Mouse (Mus musculus) MEL (cell line): ENCODE data around the gene Kank3. TPM values are rescaled to one million over a fixed set of nuclear protein-coding genes. Genes with fewer than 3 reads are reported as not detected.

Experiments
- DNase-seq: peaks from one replicate; pipeline ENCODE4 v3.0.0; 2011; ENCODE audit warnings: low read depth, low spot score
- H3K27ac ChIP-seq: 2 replicates; pipeline ENCODE4 v1.5.1; 2012; ENCODE audit warnings: low read depth, mild to moderate bottlenecking, control low read depth, low read length, moderate library complexity; ENCODE audit not compliant: control insufficient read depth
- H3K27me3 ChIP-seq, 2 experiments: fragments of 150-350 bp in 1 of 2; sonication (generic) in 1 of 2; 2 replicates each; pipeline ENCODE4 v1.6.1; 2012; ENCODE audit warnings: low read length in 2 of 2, mild to moderate bottlenecking in 2 of 2, improper control_type of control experiment in 1 of 2, moderate library complexity in 1 of 2; ENCODE audit not compliant: insufficient read depth in 2 of 2, control insufficient read depth in 1 of 2
- H3K36me3 ChIP-seq, 2 experiments: 2 replicates each; pipeline ENCODE4 v1.6.1; 2012 to 2014; ENCODE audit warnings: low read length in 2 of 2, improper control_type of control experiment in 1 of 2, inconsistent platforms in 1 of 2, mild to moderate bottlenecking in 1 of 2; ENCODE audit not compliant: insufficient read depth in 2 of 2, control insufficient read depth in 1 of 2
- H3K4me1 ChIP-seq, 2 experiments: fragments of 150-350 bp in 1 of 2; sonication (generic) in 1 of 2; 2 replicates each; pipeline ENCODE4 v1.6.1; 2012; ENCODE audit warnings: low read length in 2 of 2, improper control_type of control experiment in 1 of 2, mild to moderate bottlenecking in 1 of 2; ENCODE audit not compliant: insufficient read depth in 2 of 2, control insufficient read depth in 1 of 2
- H3K4me3 ChIP-seq, 2 experiments: fragments of 150-350 bp in 1 of 2; sonication (generic) in 1 of 2; 2 replicates each; pipeline ENCODE4 v1.5.1; 2012; ENCODE audit warnings: low read depth in 2 of 2, low read length in 2 of 2, mild to moderate bottlenecking in 2 of 2, moderate library complexity in 2 of 2, control low read depth in 1 of 2, improper control_type of control experiment in 1 of 2; ENCODE audit not compliant: control insufficient read depth in 1 of 2, insufficient read depth in 1 of 2
- H3K79me2 ChIP-seq: 2 replicates; pipeline ENCODE4 v1.6.1; 2012; ENCODE audit warnings: mild to moderate bottlenecking, low read length, moderate library complexity; ENCODE audit not compliant: control insufficient read depth, poor library complexity, insufficient read depth
- H3K9ac ChIP-seq: 2 replicates; pipeline ENCODE4 v1.6.1; 2012; ENCODE audit warnings: low read depth, mild to moderate bottlenecking, control low read depth, low read length, moderate library complexity; ENCODE audit not compliant: control insufficient read depth, poor library complexity, severe bottlenecking
- H3K9me3 ChIP-seq: fragments of 150-350 bp; sonication (generic); replicated peaks from 2 replicates; pipeline ENCODE4 v1.6.1; 2012; ENCODE audit warnings: mild to moderate bottlenecking, low read length, improper control_type of control experiment, moderate library complexity; ENCODE audit not compliant: insufficient read depth
- E2F4 ChIP-seq: IDR thresholded peaks from 2 replicates; pipeline ENCODE4 v1.6.1; 2011; ENCODE audit warnings: low read depth, low read length, improper control_type of control experiment, borderline replicate concordance
- ETS1 ChIP-seq: IDR thresholded peaks from 2 replicates; pipeline ENCODE4 v1.6.1; 2012; ENCODE audit warnings: low read depth, mild to moderate bottlenecking, inconsistent platforms, low read length, improper control_type of control experiment, moderate library complexity
- GATA1 ChIP-seq: IDR thresholded peaks from 2 replicates; pipeline ENCODE4 v1.6.1; 2011; ENCODE audit warnings: low read depth, low read length, improper control_type of control experiment
- HCFC1 ChIP-seq: IDR thresholded peaks from 2 replicates; pipeline ENCODE4 v1.6.1; 2012; ENCODE audit warnings: low read depth, mild to moderate bottlenecking, inconsistent platforms, low read length, improper control_type of control experiment, moderate library complexity
- JUND ChIP-seq: IDR thresholded peaks from 2 replicates; pipeline ENCODE4 v1.6.1; 2011; ENCODE audit warnings: low read depth, mild to moderate bottlenecking, improper control_type of control experiment, low read length
- KAT2A ChIP-seq: conservative IDR thresholded peaks from 2 replicates; pipeline ENCODE4 v1.6.1; 2012; ENCODE audit warnings: low read depth, low read length, improper control_type of control experiment, inconsistent platforms
- MAFK ChIP-seq: IDR thresholded peaks from 2 replicates; pipeline ENCODE4 v1.6.1; 2011; ENCODE audit warnings: low read depth, mild to moderate bottlenecking, low read length, improper control_type of control experiment, borderline replicate concordance
- MAX ChIP-seq: IDR thresholded peaks from 2 replicates; pipeline ENCODE4 v1.6.1; 2011; ENCODE audit warnings: low read length, improper control_type of control experiment
- MEF2A ChIP-seq: IDR thresholded peaks from 2 replicates; pipeline ENCODE4 v1.6.1; 2014; ENCODE audit warnings: low read depth, mild to moderate bottlenecking, inconsistent platforms, low read length, improper control_type of control experiment; ENCODE audit not compliant: poor library complexity, insufficient replicate concordance, severe bottlenecking; ENCODE audit errors: extremely low read depth
- MXI1 ChIP-seq: IDR thresholded peaks from 2 replicates; pipeline ENCODE4 v1.6.1; 2011; ENCODE audit warnings: mild to moderate bottlenecking, low read depth, low read length, improper control_type of control experiment
- MYB ChIP-seq: IDR thresholded peaks from 2 replicates; pipeline ENCODE4 v1.6.1; 2011; ENCODE audit warnings: mild to moderate bottlenecking, low read depth, low read length, improper control_type of control experiment
- NELFE ChIP-seq: IDR thresholded peaks from 2 replicates; pipeline ENCODE4 v1.6.1; 2011; ENCODE audit warnings: low read depth, low read length, improper control_type of control experiment
- POLR2AphosphoS5 ChIP-seq: IDR thresholded peaks from 2 replicates; pipeline ENCODE4 v1.6.1; 2012; ENCODE audit warnings: low read depth, borderline replicate concordance, mild to moderate bottlenecking, inconsistent platforms, low read length, moderate library complexity, mixed read lengths
- RAD21 ChIP-seq: IDR thresholded peaks from 2 replicates; pipeline ENCODE4 v1.6.1; 2011; ENCODE audit warnings: mild to moderate bottlenecking, low read depth, low read length, improper control_type of control experiment
- SIN3A ChIP-seq: IDR thresholded peaks from 2 replicates; pipeline ENCODE4 v1.6.1; 2012; ENCODE audit warnings: low read length, improper control_type of control experiment, inconsistent platforms
- TBP ChIP-seq: IDR thresholded peaks from 2 replicates; pipeline ENCODE4 v1.8.0; 2011; ENCODE audit warnings: low read depth, low read length, improper control_type of control experiment
- TCF12 ChIP-seq: IDR thresholded peaks from 2 replicates; pipeline ENCODE4 v1.6.1; 2014; ENCODE audit warnings: low read depth, mild to moderate bottlenecking, inconsistent platforms, low read length, improper control_type of control experiment, moderate library complexity
- UBTF ChIP-seq: IDR thresholded peaks from 2 replicates; pipeline ENCODE4 v1.6.1; 2012; ENCODE audit warnings: low read depth, mild to moderate bottlenecking, inconsistent platforms, low read length, improper control_type of control experiment, moderate library complexity, borderline replicate concordance; ENCODE audit not compliant: insufficient read depth
- USF1 ChIP-seq: IDR thresholded peaks from 2 replicates; pipeline ENCODE4 v1.6.1; 2014; ENCODE audit warnings: low read depth, mild to moderate bottlenecking, inconsistent platforms, low read length, improper control_type of control experiment, moderate library complexity
- USF2 ChIP-seq, 2 experiments: IDR thresholded peaks; 2 replicates each; pipeline ENCODE4 v1.6.1; 2011 to 2012; ENCODE audit warnings: improper control_type of control experiment in 2 of 2, low read length in 2 of 2, borderline replicate concordance in 1 of 2, inconsistent platforms in 1 of 2, low read depth in 1 of 2, mild to moderate bottlenecking in 1 of 2; ENCODE audit not compliant: insufficient read depth in 1 of 2
- polyA plus RNA-seq, 2 experiments: library from polyadenylated mRNA; stranded (reverse) in 1 of 2; unstranded in 1 of 2; fragments of >175 nt in 1 of 2; fragments of >200 nt in 1 of 2; gene quantifications; 2 replicates each; pipeline versions ENCODE4 v1.2.1 to v1.2.4; 2012; ENCODE audit warnings: low replicate concordance in 2 of 2, low read depth in 1 of 2; ENCODE audit not compliant: insufficient read length in 2 of 2, insufficient read depth in 1 of 2, missing spikeins in 1 of 2
- total RNA-seq: library from RNA; depleted of rRNA; stranded (reverse); fragments of 300-350 nt; gene quantifications from 2 replicates; pipeline ENCODE4 v1.2.3, GENCODE M21; 2012

Gene Kank3
- total and polyA plus RNA-seq, 3 experiments: 5.2 to 5.5 TPM; not detected in 1

DNA sequence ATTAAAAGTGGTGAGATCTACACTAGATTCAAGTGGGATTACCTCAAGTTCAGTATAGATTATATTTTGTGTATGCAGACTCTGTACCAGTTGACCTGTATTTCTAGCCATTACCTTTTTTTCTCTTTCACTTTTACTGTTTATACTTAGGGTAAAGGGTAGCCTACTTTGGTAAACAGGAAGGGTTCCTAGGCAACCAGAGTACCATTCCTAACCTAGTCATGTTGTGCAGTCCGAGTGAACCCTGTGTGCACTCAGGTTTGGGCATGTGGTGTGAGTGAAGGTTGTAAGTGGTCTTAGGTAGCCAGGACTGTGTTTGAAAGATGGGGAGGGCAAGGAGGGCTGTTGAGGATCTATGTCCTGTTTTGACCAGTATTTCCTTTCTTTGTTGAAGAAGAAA lies 41.0 kb downstream of the Kank3 start:
- Histone ChIP-seq H3K27ac (no peak overlapping the region), H3K9me3 (no peaks in the 10 kb centered on the region), H3K4me3 (no peak overlapping the region), H3K36me3 (no peaks in the 10 kb centered on the region), H3K27me3 (no peaks in the 10 kb centered on the region), H3K9ac (no peak overlapping the region), H3K79me2 (no peaks in the 10 kb centered on the region), H3K4me1 (no peaks in the 10 kb centered on the region)
- no peak for DNase-seq
- TF ChIP-seq TCF12 (no peak), SIN3A (no peak), HCFC1 (no peak), MYB (no peak), MAFK (no peak), RAD21 (no peak), NELFE (no peak), UBTF (no peak), MXI1 (no peak), KAT2A (no peak), MAX (no peak), E2F4 (no peak), USF2 (IDR thresholded peaks at IDR 0.05; ENCODE audit: borderline replicate concordance in 1 of 2, insufficient read depth in 1 of 2, low read depth in 1 of 2, low read length in 2 of 2) (no peak), ETS1 (no peak)

- Histone ChIP-seq H3K79me2 (no peaks in the 10 kb centered on the region), H3K27me3 (no peaks in the 10 kb centered on the region), H3K27ac (no peak overlapping the region), H3K4me1 (no peaks in the 10 kb centered on the region), H3K36me3 (no peaks in the 10 kb centered on the region), H3K9ac (no peak overlapping the region), H3K9me3 (no peaks in the 10 kb centered on the region), H3K4me3 (no peak overlapping the region)
- DNase-seq: no peak
- no peak for TF ChIP-seq MEF2A
- no peak for TF ChIP-seq MAFK
- no peak for TF ChIP-seq USF1
- TF ChIP-seq GATA1: no peak
- no peak for TF ChIP-seq UBTF
- TF ChIP-seq MAX: no peak
- TF ChIP-seq TBP: no peak
- no peak for TF ChIP-seq POLR2AphosphoS5
- no peak for TF ChIP-seq JUND
- TF ChIP-seq HCFC1: no peak
Measured at GRCm38 (mm10) chr17:33857816-33858215, 47.5 kb downstream of the Kank3 start.
